Mouse (Mus musculus) C2C12 (cell line): ENCODE data around the gene Ms4a6b. TPM values are rescaled to one million over a fixed set of nuclear protein-coding genes. Genes with fewer than 3 reads are reported as not detected.
"Not testable (repeated sequence)": the region's sequence is repeated elsewhere in the genome, so short reads cannot be mapped to it uniquely, and the experiment has no call there.

ENCODE experiments used
- H3K27me3 ChIP-seq: one replicate; pipeline ENCODE4 v1.6.1; 2011; ENCODE audit not compliant: control insufficient read depth, insufficient read depth, insufficient read length
- H3K36me3 ChIP-seq: one replicate; pipeline ENCODE4 v1.6.1; 2011; ENCODE audit not compliant: control insufficient read depth, insufficient read depth
- H3K4me3 ChIP-seq: one replicate; pipeline ENCODE4 v1.5.1; 2011; ENCODE audit warnings: mild to moderate bottlenecking, control low read depth; ENCODE audit not compliant: poor library complexity, insufficient read depth, severe bottlenecking
- H3K79me2 ChIP-seq: one replicate; pipeline ENCODE4 v1.6.1; 2011; ENCODE audit not compliant: control insufficient read depth, insufficient read depth
- H3K79me3 ChIP-seq: one replicate; pipeline ENCODE4 v1.6.1; 2011; ENCODE audit warnings: low read depth, control low read depth
- H3ac ChIP-seq: one replicate; pipeline ENCODE3; 2011; ENCODE audit warnings: low read depth; ENCODE audit not compliant: control insufficient read depth, insufficient read length
- CEBPB ChIP-seq: IDR thresholded peaks from one replicate; pipeline ENCODE4 v1.6.1; 2011; ENCODE audit warnings: low read depth, mild to moderate bottlenecking, control low read depth, moderate library complexity
- CTCF ChIP-seq: IDR thresholded peaks from one replicate; pipeline ENCODE4 v1.5.1; 2011; ENCODE audit not compliant: control insufficient read depth, insufficient read depth, insufficient read length
- FOSL1 ChIP-seq: IDR thresholded peaks from one replicate; pipeline ENCODE4 v1.8.0; 2011; ENCODE audit warnings: mild to moderate bottlenecking, low read length; ENCODE audit not compliant: poor library complexity, insufficient read depth, severe bottlenecking
- MAX ChIP-seq: IDR thresholded peaks from one replicate; pipeline ENCODE4 v1.6.1; 2011; ENCODE audit warnings: mild to moderate bottlenecking, control low read depth
- MYOD1 ChIP-seq: IDR thresholded peaks from one replicate; pipeline ENCODE4 v1.6.1; 2011; ENCODE audit warnings: low read depth; ENCODE audit not compliant: control insufficient read depth, insufficient read length
- MYOG ChIP-seq: IDR thresholded peaks from one replicate; pipeline ENCODE4 v1.6.1; 2011; ENCODE audit not compliant: control insufficient read depth, insufficient read length; ENCODE audit errors: extremely low read depth
- USF1 ChIP-seq: IDR thresholded peaks from one replicate; pipeline ENCODE4 v1.6.1; 2011; ENCODE audit warnings: low read depth, mild to moderate bottlenecking, control low read depth, moderate library complexity
- polyA plus RNA-seq: library from polyadenylated mRNA; unstranded; fragments of >200 nt; fragmentation: generic; extraction: Trizol; gene quantifications from one replicate; pipeline ENCODE4 v1.2.1, GENCODE M21; 2012; ENCODE audit warnings: missing spikeins

Gene Ms4a6b
- polyA plus RNA-seq, 1 experiment = not detected

GRCm38 (mm10) chr19:11520146-11520545 lies 3.8 kb downstream of the Ms4a6b start:
- no peaks in the 10 kb centered on the region for H3K27me3 ChIP-seq
- no peaks in the 10 kb centered on the region for H3K79me3 ChIP-seq
- H3K36me3 ChIP-seq = no peaks in the 10 kb centered on the region
- no peak for TF ChIP-seq FOSL1
- no peaks in the 10 kb centered on the region for H3K79me2 ChIP-seq
- H3ac ChIP-seq = no peak overlapping the region
- H3K4me3 ChIP-seq = no peak overlapping the region

DNA sequence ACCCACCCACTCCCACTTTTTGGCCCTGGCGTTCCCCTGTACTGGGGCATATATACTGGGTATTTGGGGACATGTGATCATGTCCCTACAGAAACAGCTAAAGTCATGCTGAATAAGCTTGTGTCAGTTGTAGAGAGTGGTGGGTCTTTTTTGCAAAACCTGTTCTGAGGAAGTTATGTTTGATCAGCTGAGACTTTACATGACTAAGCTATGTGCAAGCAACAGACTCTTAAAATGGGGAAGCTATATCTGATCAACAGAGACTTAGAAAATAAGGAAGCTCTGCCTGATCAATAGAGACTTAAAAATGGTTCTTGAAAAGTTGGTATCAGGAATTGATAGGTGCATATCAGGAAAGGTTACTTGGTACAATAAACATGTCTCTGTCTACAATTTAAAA lies 17.1 kb downstream of the Ms4a6b start:
- no peak overlapping the region for H3K4me3 ChIP-seq
- H3K79me2 ChIP-seq = no peaks in the 10 kb centered on the region
- TF ChIP-seq CEBPB (no peak), MYOD1 (no peak), MAX (no peak), CTCF (no peak), MYOG (no peak), USF1 (no peak), FOSL1 (no peak)
- no peaks in the 10 kb centered on the region for H3K79me3 ChIP-seq
- no peak overlapping the region for H3ac ChIP-seq
- H3K36me3 ChIP-seq = no peaks in the 10 kb centered on the region
- no peaks in the 10 kb centered on the region for H3K27me3 ChIP-seq

- no peak overlapping the region for H3ac ChIP-seq
- H3K79me3 ChIP-seq = no peaks in the 10 kb centered on the region
- H3K36me3 ChIP-seq = no peaks in the 10 kb centered on the region
- no peak overlapping the region for H3K4me3 ChIP-seq
- no peaks in the 10 kb centered on the region for H3K79me2 ChIP-seq
- TF ChIP-seq USF1 = no peak
- no peak for TF ChIP-seq MAX
- no peak for TF ChIP-seq CTCF
- TF ChIP-seq FOSL1 = no peak
- TF ChIP-seq CEBPB = no peak
- no peak for TF ChIP-seq MYOG
- TF ChIP-seq MYOD1 = no peak
- no peaks in the 10 kb centered on the region for H3K27me3 ChIP-seq
Measured at GRCm38 (mm10) chr19:11533888-11534445, 17.7 kb downstream of the Ms4a6b start.

- H3K4me3 ChIP-seq = no peak within 1 kb of the TSS
- H3K79me3 ChIP-seq = no peaks in the 10 kb centered on the region
- no peaks in the 10 kb centered on the region for H3K27me3 ChIP-seq
- no peaks in the 10 kb centered on the region for H3K36me3 ChIP-seq
- TF ChIP-seq CTCF (no peak), MYOG (no peak), MAX (no peak), FOSL1 (no peak), CEBPB (no peak), USF1 (no peak), MYOD1 (no peak)
- H3K79me2 ChIP-seq = no peaks in the 10 kb centered on the region
- H3ac ChIP-seq = no peak within 1 kb of the TSS
Measured at GRCm38 (mm10) chr19:11536593-11536992, 20.3 kb downstream of the Ms4a6b start, which contains the start of gene Ms4a4d. Gene Ms4a4d (plus strand): TSS chr19:11536801.

DNA sequence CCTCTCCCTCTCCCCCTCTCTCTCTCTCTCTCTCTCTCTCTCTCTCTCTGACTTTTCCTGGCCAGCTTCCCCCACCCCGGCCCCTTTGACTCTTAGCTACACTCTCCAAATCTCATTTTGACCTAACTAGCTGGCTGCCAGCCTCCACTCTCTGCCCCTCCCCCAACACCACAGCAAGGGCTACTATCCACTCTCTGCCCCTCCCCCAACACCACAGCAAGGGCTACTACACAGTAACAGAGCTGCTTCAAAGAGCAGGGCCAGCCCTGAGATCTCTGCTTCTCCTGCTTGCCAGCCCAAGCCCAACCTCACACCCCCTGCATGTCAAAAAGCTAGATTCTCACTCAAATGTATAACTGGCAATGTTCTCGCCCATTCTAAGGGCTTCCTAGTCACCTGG lies 21.0 kb downstream of the Ms4a6b start:
- no peaks in the 10 kb centered on the region for H3K79me3 ChIP-seq
- H3K79me2 ChIP-seq = no peaks in the 10 kb centered on the region
- H3K36me3 ChIP-seq = no peaks in the 10 kb centered on the region
- H3ac ChIP-seq = no peak overlapping the region
- no peaks in the 10 kb centered on the region for H3K27me3 ChIP-seq
- H3K4me3 ChIP-seq = no peak overlapping the region
- no peak for TF ChIP-seq MAX
- no peak for TF ChIP-seq MYOD1
- TF ChIP-seq USF1 = no peak
- TF ChIP-seq FOSL1 = no peak
- TF ChIP-seq CEBPB = no peak
- TF ChIP-seq MYOG = no peak
- TF ChIP-seq CTCF = no peak

DNA sequence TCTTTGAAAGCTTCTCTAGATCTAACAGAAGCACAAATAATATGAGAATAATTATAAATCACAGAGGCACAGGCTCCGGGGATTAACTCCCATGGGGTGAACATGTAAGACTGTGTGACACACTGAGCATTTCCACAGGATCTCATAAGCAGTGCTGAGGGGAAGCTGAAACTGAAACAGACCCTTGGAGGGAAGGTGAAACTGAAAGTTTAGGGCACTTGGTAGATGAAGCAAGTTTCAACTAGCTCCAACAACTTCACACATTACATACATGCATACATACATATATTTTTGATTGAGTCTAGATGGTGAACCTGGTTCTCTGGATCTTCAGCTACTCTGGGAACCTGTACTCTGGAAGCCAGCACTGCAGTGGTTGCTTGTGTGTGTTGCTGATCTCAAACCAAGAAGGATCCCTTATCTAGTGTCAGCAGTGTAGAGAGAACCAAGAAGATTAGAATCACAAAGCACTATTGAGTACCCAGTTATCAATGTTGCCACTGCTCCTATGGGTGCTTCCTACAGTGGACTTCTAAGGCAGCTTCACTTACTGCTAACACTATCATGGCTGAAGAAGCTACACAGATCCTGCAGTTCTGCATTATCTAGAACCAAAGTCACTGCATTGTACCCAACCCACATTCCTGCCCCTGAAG lies 24.0 kb downstream of the Ms4a6b start:
- H3K4me3 ChIP-seq, H3ac ChIP-seq, H3K27me3 ChIP-seq, H3K79me2 ChIP-seq, H3K36me3 ChIP-seq, H3K79me3 ChIP-seq: not testable (repeated sequence)

GRCm38 (mm10) chr19:11544383-11544782 lies 28.1 kb downstream of the Ms4a6b start:
- not testable (repeated sequence) for H3K4me3 ChIP-seq, H3K79me3 ChIP-seq, H3ac ChIP-seq, H3K27me3 ChIP-seq, H3K79me2 ChIP-seq, H3K36me3 ChIP-seq
